Mouse (Mus musculus) CD4-positive, CD25-positive, alpha-beta regulatory T cell, adult 4 months (primary cell): ENCODE measurements around the gene Nuak2. TPM values are rescaled to one million over a fixed set of nuclear protein-coding genes. Genes with fewer than 3 reads are reported as not detected.

Experiments used
- ATAC-seq: one replicate; pipeline ENCODE4 v1.8.0; 2017
- polyA plus RNA-seq, 2 experiments: library from polyadenylated mRNA; unstranded; fragments of 100-300 nt; shearing (Covaris generic); gene quantifications; one replicate each; pipeline ENCODE4 v1.2.1; 2017

The Nuak2 gene
- polyA plus RNA-seq, 2 experiments from 2014 or later: 2.0 to 4.3 TPM

GRCm38 (mm10) chr1:132355162-132355601 is 39.3 kb downstream of the Nuak2 start:
- ATAC-seq: no peak

GRCm38 (mm10) chr1:132355841-132356242 is 39.9 kb downstream of the Nuak2 start:
- ATAC-seq: peak; percentile 96

GRCm38 (mm10) chr1:132356841-132357240 is 40.9 kb downstream of the Nuak2 start:
- no peak for ATAC-seq

GRCm38 (mm10) chr1:132361959-132362358 is 46.0 kb downstream of the Nuak2 start:
- no peak for ATAC-seq

- no peak for ATAC-seq
These were observed 48.5 kb downstream of the Nuak2 start for GRCm38 (mm10) chr1:132364388-132364787.

- no peak for ATAC-seq
These were observed 49.1 kb downstream of the Nuak2 start for GRCm38 (mm10) chr1:132364896-132365557.

GRCm38 (mm10) chr1:132365645-132366044 is 49.7 kb downstream of the Nuak2 start:
- ATAC-seq: no peak

- ATAC-seq: no peak
These were observed 50.3 kb downstream of the Nuak2 start for GRCm38 (mm10) chr1:132366235-132366634.

- ATAC-seq: no peak
These were observed 51.0 kb downstream of the Nuak2 start for GRCm38 (mm10) chr1:132366937-132367336.

GRCm38 (mm10) chr1:132367692-132368506 is 52.0 kb downstream of the Nuak2 start:
- ATAC-seq: peak; percentile 80

GRCm38 (mm10) chr1:132370681-132371173 is 54.8 kb downstream of the Nuak2 start:
- no peak for ATAC-seq

GRCm38 (mm10) chr1:132371298-132372081 is 55.6 kb downstream of the Nuak2 start:
- no peak for ATAC-seq

- no peak for ATAC-seq
These were observed 56.4 kb downstream of the Nuak2 start for GRCm38 (mm10) chr1:132372354-132372753.

GRCm38 (mm10) chr1:132372896-132373534 is 57.1 kb downstream of the Nuak2 start:
- no peak for ATAC-seq

GRCm38 (mm10) chr1:132374140-132374872 is 58.4 kb downstream of the Nuak2 start:
- ATAC-seq: no peak

GRCm38 (mm10) chr1:132374873-132375244 is 58.9 kb downstream of the Nuak2 start:
- no peak for ATAC-seq

GRCm38 (mm10) chr1:132375256-132375655 is 59.3 kb downstream of the Nuak2 start:
- ATAC-seq: no peak

GRCm38 (mm10) chr1:132376211-132377054 is 60.5 kb downstream of the Nuak2 start:
- ATAC-seq: no peak

GRCm38 (mm10) chr1:132377055-132377365 is 61.1 kb downstream of the Nuak2 start:
- no peak for ATAC-seq

GRCm38 (mm10) chr1:132377811-132378210 is 61.9 kb downstream of the Nuak2 start:
- ATAC-seq: no peak

GRCm38 (mm10) chr1:132380550-132381100 is 64.7 kb downstream of the Nuak2 start:
- no peak for ATAC-seq
